Mouse (Mus musculus) embryonic fibroblast, embryonic 13.5 days (primary cell): ENCODE measurements around the gene Dnaja3.

Experiments
- CTCF ChIP-seq: IDR thresholded peaks from 2 replicates; pipeline ENCODE4 v1.5.1; 2011; ENCODE audit warnings: mild to moderate bottlenecking, control low read depth, low read length, moderate library complexity, borderline replicate concordance; ENCODE audit not compliant: insufficient read depth
- POLR2A ChIP-seq: IDR thresholded peaks from 2 replicates; pipeline ENCODE4 v1.6.1; 2011; ENCODE audit warnings: low read depth, mild to moderate bottlenecking, control low read depth, low read length, moderate library complexity

- TF ChIP-seq POLR2A (no peak), CTCF (no peak)
Measured at GRCm38 (mm10) chr16:4596836-4597235, 43.0 kb upstream of the Dnaja3 start.
